Mouse (Mus musculus) forebrain, embryonic 16.5 days (tissue): Measurements from ENCODE around the gene Sorbs1. TPM values are rescaled to one million over a fixed set of nuclear protein-coding genes. Genes with fewer than 3 reads are reported as not detected.

ENCODE experiments used
- ATAC-seq: fragments of 200-750 bp; cut with Nextera tagmentation; 2 replicates; pipeline ENCODE4 v1.8.0; 2017; ENCODE audit warnings: mild to moderate bottlenecking, moderate library complexity
- H3K27ac ChIP-seq: fragments of 300-500 bp; sonication (generic); 2 replicates; pipeline ENCODE4 v1.5.1; 2014; ENCODE audit warnings: low read length, control low read depth
- H3K27me3 ChIP-seq: fragments of 300-500 bp; sonication (generic); replicated peaks from 2 replicates; pipeline ENCODE4 v1.6.1; 2014; ENCODE audit warnings: low read length; ENCODE audit not compliant: control insufficient read depth, insufficient read depth
- H3K36me3 ChIP-seq: fragments of 300-500 bp; sonication (generic); 2 replicates; pipeline ENCODE4 v1.6.1; 2014; ENCODE audit not compliant: control insufficient read depth, insufficient read depth
- H3K4me1 ChIP-seq: fragments of 300-500 bp; sonication (generic); replicated peaks from 2 replicates; pipeline ENCODE4 v1.6.1; 2014; ENCODE audit warnings: low read length; ENCODE audit not compliant: control insufficient read depth, insufficient read depth
- H3K4me2 ChIP-seq: fragments of 300-500 bp; sonication (generic); 2 replicates; pipeline ENCODE4 v1.6.1; 2014; ENCODE audit warnings: mild to moderate bottlenecking, low read length, control low read depth
- H3K4me3 ChIP-seq: fragments of 300-500 bp; sonication (generic); replicated peaks from 2 replicates; pipeline ENCODE4 v1.5.1; 2014; ENCODE audit warnings: mild to moderate bottlenecking, low read length, control low read depth
- H3K9ac ChIP-seq: fragments of 300-500 bp; sonication (generic); replicated peaks from 2 replicates; pipeline ENCODE4 v1.6.1; 2014; ENCODE audit warnings: low read depth, low read length, control low read depth
- H3K9me3 ChIP-seq: fragments of 300-500 bp; sonication (generic); 2 replicates; pipeline ENCODE4 v1.6.1; 2016; ENCODE audit warnings: low read length; ENCODE audit not compliant: control insufficient read depth
- WGBS: fragments of 180-500 bp; shearing (Covaris S2); extraction: QIAGEN DNeasy Blood & Tissue Kit; methylation state at CpG from one replicate; pipeline ENCODE4 v1.1.7; 2014; 5-methylcytosine and 5-hydroxymethylcytosine counted together
- polyA plus RNA-seq: library from polyadenylated mRNA; unstranded; fragments of >200 nt; fragmentation: Nextera tagmentation; extraction: Ambion mirVana; gene quantifications from 2 replicates; pipeline ENCODE4 v1.2.1, GENCODE M21; 2015

Gene Sorbs1
- polyA plus RNA-seq, 1 experiment from 2014 or later, result 128 TPM

DNA sequence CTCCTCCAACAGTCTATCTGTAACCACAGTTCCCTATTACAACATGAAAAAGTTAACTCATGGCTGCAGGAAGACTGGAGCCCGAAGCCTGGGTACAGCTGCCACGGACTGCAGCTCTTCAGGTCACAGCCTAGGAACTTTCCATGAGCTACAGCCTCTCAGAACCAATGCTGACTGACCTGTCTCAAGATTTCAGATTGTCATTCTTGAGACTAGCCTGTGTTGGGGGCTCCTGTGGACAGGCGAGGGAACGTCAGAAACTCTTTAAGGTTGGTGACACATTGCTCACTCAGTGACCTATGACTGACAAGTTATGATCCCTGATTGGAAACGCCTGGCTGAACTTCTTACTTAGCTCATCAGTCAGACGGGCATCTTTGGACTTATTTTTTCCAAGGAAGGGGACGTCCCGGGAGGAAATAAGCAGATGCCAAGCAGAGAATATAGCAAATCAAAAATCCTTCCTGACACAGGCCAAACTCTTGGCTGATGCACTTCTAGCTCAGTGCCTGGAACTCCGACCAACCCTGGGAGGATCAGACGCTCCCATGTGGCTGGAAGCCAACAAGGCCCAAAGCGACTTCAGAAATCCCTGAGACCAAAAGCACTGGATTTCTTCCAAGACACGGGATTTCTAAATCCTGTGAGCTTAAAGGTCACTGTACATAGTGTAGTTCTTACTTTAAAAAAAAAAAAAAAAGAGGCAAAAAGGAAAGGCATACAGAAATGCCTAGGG is 76.9 kb downstream of the Sorbs1 start:
- H3K4me1 ChIP-seq, result peaks cover 45% of the 10 kb centered on the region

GRCm38 (mm10) chr19:40435797-40436196 is 77.8 kb downstream of the Sorbs1 start:
- Histone ChIP-seq H3K9me3 (no peaks in the 10 kb centered on the region), H3K9ac (no peak overlapping the region), H3K4me2 (no peak overlapping the region), H3K4me3 (no peak overlapping the region), H3K27me3 (no peaks in the 10 kb centered on the region), H3K4me1 (peaks cover 45% of the 10 kb centered on the region), H3K36me3 (no peaks in the 10 kb centered on the region), H3K27ac (no peak overlapping the region)
- WGBS, result 69% methylated on average over 2 of the region's 2 CpGs
- no peak for ATAC-seq

More for the DNA sequence above, 76.9 kb downstream of the Sorbs1 start:
- 51% methylated on average over 12 of the region's 12 CpGs for WGBS
- Histone ChIP-seq H3K27ac (no peak overlapping the region; the same call in 1 of the 2 replicates), H3K9me3 (no peaks in the 10 kb centered on the region), H3K36me3 (no peaks in the 10 kb centered on the region), H3K4me2 (no peak overlapping the region), H3K9ac (no peak overlapping the region), H3K4me3 (no peak overlapping the region), H3K27me3 (no peaks in the 10 kb centered on the region)
- ATAC-seq, result no peak

DNA sequence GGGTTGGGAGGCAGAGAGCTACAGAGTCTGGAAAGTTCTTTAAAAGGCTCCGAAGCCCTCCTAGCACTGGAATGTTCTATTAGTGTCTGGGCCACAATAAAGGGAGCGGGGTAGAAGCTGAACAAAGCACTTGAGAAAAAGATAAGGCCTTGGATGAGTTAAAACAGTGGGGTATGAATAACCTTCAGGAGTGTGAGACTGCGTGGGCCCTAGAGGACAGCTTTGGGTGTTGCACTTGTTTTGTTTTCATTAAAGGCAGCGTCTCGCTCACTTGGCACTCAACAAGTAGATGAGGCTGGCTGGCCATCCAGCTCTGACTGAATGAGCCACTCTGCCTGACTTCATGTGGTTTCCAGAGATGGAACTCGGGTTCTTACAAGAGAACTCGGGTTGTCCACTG is 78.5 kb downstream of the Sorbs1 start:
- Histone ChIP-seq H3K27ac (peak overlapping the region; percentile 83), H3K9ac (no peak overlapping the region), H3K36me3 (no peaks in the 10 kb centered on the region), H3K9me3 (no peaks in the 10 kb centered on the region), H3K4me2 (no peak overlapping the region), H3K27me3 (no peaks in the 10 kb centered on the region), H3K4me3 (no peak overlapping the region), H3K4me1 (peaks cover 45% of the 10 kb centered on the region)
- no peak for ATAC-seq
- WGBS, result 75% methylated on average over 7 of the region's 7 CpGs

DNA sequence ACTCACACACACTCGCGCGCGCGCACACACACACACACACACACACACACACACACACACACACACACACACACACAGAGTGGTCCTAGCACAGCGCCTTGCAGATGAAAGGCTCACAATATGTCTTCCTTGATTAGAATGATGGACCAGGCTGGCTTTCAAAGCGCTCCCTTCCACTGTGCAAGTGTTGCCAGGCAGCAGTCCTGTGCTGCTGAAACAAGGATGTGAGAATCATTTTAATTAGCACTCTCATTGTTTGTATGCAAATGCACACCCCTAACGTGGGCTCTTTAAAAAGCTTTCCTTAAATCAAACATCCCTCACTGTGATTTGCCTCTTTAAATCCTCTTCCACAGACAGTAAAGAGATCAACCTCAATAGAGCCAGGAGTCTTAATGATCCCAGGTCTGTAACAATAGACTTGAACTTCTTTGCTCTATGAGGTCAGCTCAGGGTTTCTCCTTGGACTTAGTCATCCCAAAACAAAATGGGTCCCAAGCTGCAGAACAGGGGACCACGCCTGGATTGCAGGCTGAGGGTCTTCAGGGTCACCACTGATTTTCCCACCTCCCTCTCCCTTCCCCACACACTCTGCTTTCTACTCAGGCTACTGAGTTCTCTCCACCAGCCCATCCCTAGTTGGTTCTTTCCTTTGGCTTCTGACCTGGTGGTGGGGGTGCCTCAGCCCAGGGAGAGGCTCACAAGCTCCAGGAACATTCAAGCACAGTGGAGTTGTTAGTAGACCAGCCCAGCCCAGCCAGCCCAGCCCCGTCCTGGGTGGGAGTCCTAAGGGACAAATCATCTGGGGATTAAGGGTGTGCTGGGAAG is 79.3 kb downstream of the Sorbs1 start:
- H3K9me3 ChIP-seq, result no peaks in the 10 kb centered on the region
- 23% methylated on average over 9 of the region's 10 CpGs for WGBS
- no peaks in the 10 kb centered on the region for H3K36me3 ChIP-seq
- peak overlapping the region; percentile 83 for H3K27ac ChIP-seq
- no peak overlapping the region for H3K4me3 ChIP-seq
- H3K27me3 ChIP-seq, result no peaks in the 10 kb centered on the region
- peak overlapping the region; percentile 12; the same call in 1 of the 2 replicates for H3K4me2 ChIP-seq
- peak; percentile 94 for ATAC-seq
- H3K4me1 ChIP-seq, result peaks cover 45% of the 10 kb centered on the region
- H3K9ac ChIP-seq, result 0 out of 2 replicates have a peak overlapping the region, but pooled peaks have one; percentile 20

- Histone ChIP-seq H3K27ac (peak overlapping the region; percentile 83), H3K4me1 (peaks cover 45% of the 10 kb centered on the region), H3K4me2 (peak overlapping the region; percentile 12; the same call in 1 of the 2 replicates), H3K36me3 (no peaks in the 10 kb centered on the region), H3K9me3 (no peaks in the 10 kb centered on the region), H3K4me3 (no peak overlapping the region), H3K27me3 (no peaks in the 10 kb centered on the region), H3K9ac (no peak overlapping the region)
- peak; percentile 18 for ATAC-seq
- WGBS, result 33% methylated on average over 8 of the region's 8 CpGs
Observed at GRCm38 (mm10) chr19:40433316-40433912, 80.2 kb downstream of the Sorbs1 start.

- Histone ChIP-seq H3K27ac (no peak overlapping the region), H3K9ac (no peak overlapping the region), H3K36me3 (no peaks in the 10 kb centered on the region), H3K4me3 (no peak overlapping the region), H3K9me3 (no peaks in the 10 kb centered on the region), H3K27me3 (no peaks in the 10 kb centered on the region), H3K4me1 (peaks cover 33% of the 10 kb centered on the region), H3K4me2 (no peak overlapping the region)
- 65% methylated on average over 4 of the region's 4 CpGs for WGBS
- ATAC-seq, result no peak
Observed at GRCm38 (mm10) chr19:40431969-40432368, 81.6 kb downstream of the Sorbs1 start.

DNA sequence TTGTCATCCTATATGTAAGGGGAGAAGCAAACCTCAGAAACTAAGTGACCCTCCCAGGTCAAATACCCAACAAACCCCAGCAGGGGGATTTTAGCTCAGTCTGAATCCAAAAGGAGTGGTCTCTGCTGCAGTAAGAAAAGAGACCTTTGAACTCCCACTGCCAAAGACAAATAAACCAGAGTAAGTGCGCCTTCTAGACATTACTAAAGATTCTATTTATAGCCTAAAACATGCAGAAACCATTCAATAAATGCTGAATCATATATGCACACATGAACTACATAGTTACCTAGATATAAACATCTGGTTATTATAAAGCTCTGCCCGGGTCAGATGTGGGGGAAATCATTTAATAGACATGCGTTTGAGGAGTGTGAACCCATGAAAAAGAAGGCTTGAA is 84.0 kb downstream of the Sorbs1 start:
- Histone ChIP-seq H3K4me1 (peaks cover 23% of the 10 kb centered on the region), H3K4me2 (no peak overlapping the region), H3K27ac (no peak overlapping the region), H3K27me3 (no peaks in the 10 kb centered on the region), H3K36me3 (no peaks in the 10 kb centered on the region), H3K4me3 (no peak overlapping the region), H3K9ac (no peak overlapping the region), H3K9me3 (no peaks in the 10 kb centered on the region)
- WGBS, result 92% methylated on average over 3 of the region's 3 CpGs
- no peak for ATAC-seq

- Histone ChIP-seq H3K4me1 (peaks cover 19% of the 10 kb centered on the region), H3K4me3 (no peak overlapping the region), H3K4me2 (no peak overlapping the region), H3K9ac (no peak overlapping the region), H3K9me3 (no peaks in the 10 kb centered on the region), H3K27ac (no peak overlapping the region), H3K36me3 (no peaks in the 10 kb centered on the region), H3K27me3 (no peaks in the 10 kb centered on the region)
- WGBS, result 86% methylated on average over 3 of the region's 3 CpGs
- ATAC-seq, result no peak
Observed at GRCm38 (mm10) chr19:40429169-40429568, 84.4 kb downstream of the Sorbs1 start.
